Mouse (Mus musculus) small intestine, adult 2 months (tissue): ENCODE results near the gene Palm3.

Experiments used
- CTCF ChIP-seq: fragments of 200-500 bp; IDR thresholded peaks from 2 replicates; pipeline ENCODE4 v1.5.1; 2012; ENCODE audit warnings: low read depth, mild to moderate bottlenecking, control low read depth, inconsistent platforms, low read length, moderate library complexity, mixed read lengths; ENCODE audit not compliant: insufficient replicate concordance, insufficient read length; ENCODE audit errors: extremely low read depth
- POLR2A ChIP-seq: fragments of 200-500 bp; IDR thresholded peaks from 2 replicates; pipeline ENCODE4 v1.6.1; 2012; ENCODE audit warnings: low read depth, mild to moderate bottlenecking, control low read depth, inconsistent platforms, low read length, moderate library complexity

GRCm38 (mm10) chr8:84067911-84068310, 46.6 kb downstream of the Palm3 start:
- TF ChIP-seq CTCF (no peak), POLR2A (no peak)
